Mouse (Mus musculus): Measurements from ENCODE around the gene Cngb1. TPM values are rescaled to one million over a fixed set of nuclear protein-coding genes. Genes with fewer than 3 reads are reported as not detected.

Gene Cngb1
- polyA plus RNA-seq, 1 experiment: 2.4 TPM

- 0 out of 2 replicates have a peak, but pooled peaks cover 8% of the 10 kb centered on the region for H3K4me1 ChIP-seq (ENCODE audit: control insufficient read depth, insufficient read depth, low read length)
- DNase-seq: no peak
- no peak for TF ChIP-seq POLR2A (IDR thresholded peaks at IDR 0.05; ENCODE audit: borderline replicate concordance, extremely low read depth, low read depth, low read length)
- no peak for TF ChIP-seq CTCF (IDR thresholded peaks at IDR 0.05; ENCODE audit: insufficient read depth, low read length)
- 79% methylated on average over 6 of the region's 6 CpGs for WGBS
- H3K4me3 ChIP-seq (replicated peaks; ENCODE audit: extremely low read depth, low read depth, low read length): no peak overlapping the region
Measured at GRCm38 (mm10) chr8:95344668-95345067, 38.3 kb upstream of the Cngb1 start.

GRCm38 (mm10) chr8:95341721-95342120 lies 35.3 kb upstream of the Cngb1 start:
- no peak for TF ChIP-seq CTCF (IDR thresholded peaks at IDR 0.05; ENCODE audit: insufficient read depth, low read length)
- no peak for TF ChIP-seq POLR2A (IDR thresholded peaks at IDR 0.05; ENCODE audit: borderline replicate concordance, extremely low read depth, low read depth, low read length)
- H3K4me3 ChIP-seq (replicated peaks; ENCODE audit: extremely low read depth, low read depth, low read length): no peak overlapping the region
- no peaks in the 10 kb centered on the region for H3K4me1 ChIP-seq (ENCODE audit: control insufficient read depth, insufficient read depth, low read length)
- WGBS: 63% methylated on average over 5 of the region's 5 CpGs
- DNase-seq: no peak

- Histone ChIP-seq H3K4me1 (ENCODE audit: control insufficient read depth, insufficient read depth, low read length) (no peaks in the 10 kb centered on the region), H3K4me3 (replicated peaks; ENCODE audit: extremely low read depth, low read depth, low read length) (no peak overlapping the region)
- no peak for TF ChIP-seq POLR2A (IDR thresholded peaks at IDR 0.05; ENCODE audit: borderline replicate concordance, extremely low read depth, low read depth, low read length)
- no peak for DNase-seq
Measured at GRCm38 (mm10) chr8:95336363-95336762, 30.0 kb upstream of the Cngb1 start.

GRCm38 (mm10) chr8:95335706-95336105 lies 29.3 kb upstream of the Cngb1 start:
- WGBS: 58% methylated on average over 1 of the region's 1 CpGs
- Histone ChIP-seq H3K4me3 (replicated peaks; ENCODE audit: extremely low read depth, low read depth, low read length) (no peak overlapping the region), H3K4me1 (ENCODE audit: control insufficient read depth, insufficient read depth, low read length) (peaks cover 2% of the 10 kb centered on the region; the same call in 1 of the 2 replicates)
- no peak for DNase-seq
- TF ChIP-seq CTCF (IDR thresholded peaks at IDR 0.05; ENCODE audit: insufficient read depth, low read length) (no peak), POLR2A (IDR thresholded peaks at IDR 0.05; ENCODE audit: borderline replicate concordance, extremely low read depth, low read depth, low read length) (no peak)

GRCm38 (mm10) chr8:95332437-95333199 lies 26.2 kb upstream of the Cngb1 start:
- no peak for DNase-seq
- Histone ChIP-seq H3K4me1 (ENCODE audit: control insufficient read depth, insufficient read depth, low read length) (peaks cover 7% of the 10 kb centered on the region; the same call in 1 of the 2 replicates), H3K4me3 (replicated peaks; ENCODE audit: extremely low read depth, low read depth, low read length) (peak overlapping the region; percentile 69)
- TF ChIP-seq CTCF (IDR thresholded peaks at IDR 0.05; ENCODE audit: insufficient read depth, low read length) (no peak), POLR2A (IDR thresholded peaks at IDR 0.05; ENCODE audit: borderline replicate concordance, extremely low read depth, low read depth, low read length) (no peak)
- 13% methylated on average over 21 of the region's 21 CpGs for WGBS

- H3K4me3 ChIP-seq (replicated peaks; ENCODE audit: extremely low read depth, low read depth, low read length): peak within 1 kb of the TSS; percentile 97
- under 1% methylated on average over 80 of the region's 80 CpGs for WGBS
- peak; percentile 96 for TF ChIP-seq POLR2A (IDR thresholded peaks at IDR 0.05; ENCODE audit: borderline replicate concordance, extremely low read depth, low read depth, low read length)
- TF ChIP-seq CTCF (IDR thresholded peaks at IDR 0.05; ENCODE audit: insufficient read depth, low read length): peak; percentile 13; the same call in 1 of the 2 replicates
- H3K4me1 ChIP-seq (ENCODE audit: control insufficient read depth, insufficient read depth, low read length): peaks cover 11% of the 10 kb centered on the region
- peak; percentile 96 for DNase-seq
Measured at GRCm38 (mm10) chr8:95331720-95332436, 25.5 kb upstream of the Cngb1 start, which contains the start of the genes Zfp319 and Usb1. TSS of gene Zfp319 (minus strand) at chr8:95331950. TSS of gene Usb1 (plus strand) at chr8:95332284.

GRCm38 (mm10) chr8:95331156-95331719 lies 24.9 kb upstream of the Cngb1 start:
- TF ChIP-seq CTCF (IDR thresholded peaks at IDR 0.05; ENCODE audit: insufficient read depth, low read length) (no peak), POLR2A (IDR thresholded peaks at IDR 0.05; ENCODE audit: borderline replicate concordance, extremely low read depth, low read depth, low read length) (no peak)
- WGBS: under 1% methylated on average over 38 of the region's 38 CpGs
- H3K4me1 ChIP-seq (ENCODE audit: control insufficient read depth, insufficient read depth, low read length): peaks cover 15% of the 10 kb centered on the region
- no peak for DNase-seq
- H3K4me3 ChIP-seq (replicated peaks; ENCODE audit: extremely low read depth, low read depth, low read length): peak overlapping the region; percentile 97

- no peak for DNase-seq
- WGBS: 55% methylated on average over 1 of the region's 1 CpGs
- Histone ChIP-seq H3K4me1 (ENCODE audit: control insufficient read depth, insufficient read depth, low read length) (peaks cover 17% of the 10 kb centered on the region), H3K4me3 (replicated peaks; ENCODE audit: extremely low read depth, low read depth, low read length) (no peak overlapping the region)
- TF ChIP-seq CTCF (IDR thresholded peaks at IDR 0.05; ENCODE audit: insufficient read depth, low read length) (no peak), POLR2A (IDR thresholded peaks at IDR 0.05; ENCODE audit: borderline replicate concordance, extremely low read depth, low read depth, low read length) (no peak)
Measured at GRCm38 (mm10) chr8:95330367-95330766, 24.0 kb upstream of the Cngb1 start.

GRCm38 (mm10) chr8:95327866-95328465 lies 21.6 kb upstream of the Cngb1 start:
- DNase-seq: no peak
- H3K4me1 ChIP-seq (ENCODE audit: control insufficient read depth, insufficient read depth, low read length): peaks cover 24% of the 10 kb centered on the region
- H3K4me3 ChIP-seq (replicated peaks; ENCODE audit: extremely low read depth, low read depth, low read length): no peak overlapping the region
- WGBS: 91% methylated on average over 46 of the region's 46 CpGs
- TF ChIP-seq POLR2A (IDR thresholded peaks at IDR 0.05; ENCODE audit: borderline replicate concordance, extremely low read depth, low read depth, low read length): no peak
- TF ChIP-seq CTCF (IDR thresholded peaks at IDR 0.05; ENCODE audit: insufficient read depth, low read length): no peak

Data from lung, adult 2 months (tissue).